Comparison of ENCODE assay signal across 21 mouse cellular contexts in genomic region chr1:187505368-187505767, GRCm38 (mm10).
DNase-seq lines count a peak whose midpoint lies in the region; ATAC-seq and TF ChIP-seq lines count a peak whose summit lies in the region.
"Had no signal": no experiment of that assay in that cellular context is flagged by ENCODE, and none has a peak within 500 bp of the region (broad histone marks: within the 10 kb centered on the region; RNA-seq: fewer than 3 reads in every experiment).

No protein-coding gene starts in this region.

- 43% methylated on average over 9 of the region's 9 CpGs for WGBS in kidney, postnatal 0 days
- WGBS in kidney, embryonic 15.5 days = 35% methylated on average over 9 of the region's 9 CpGs
- 46% methylated on average over 9 of the region's 9 CpGs for WGBS in embryonic facial prominence, embryonic 10.5 days
- WGBS in forebrain, embryonic 12.5 days = 65% methylated on average over 9 of the region's 9 CpGs

- H3K4me3 ChIP-seq in kidney, postnatal 0 days (replicated peaks; ENCODE audit: low read depth, low read length) = no peak overlapping the region
- H3K4me3 ChIP-seq in kidney, embryonic 15.5 days (replicated peaks) = no peak overlapping the region
- H3K4me3 ChIP-seq in embryonic facial prominence, embryonic 10.5 days = no peak overlapping the region
- no peak overlapping the region for H3K4me3 ChIP-seq in forebrain, embryonic 12.5 days (replicated peaks)
- H3K4me3 ChIP-seq: embryonic facial prominence, embryonic 15.5 days; erythroblast, embryonic 14.5 days; forebrain, embryonic 10.5 days; forebrain, embryonic 15.5 days; heart, embryonic 13.5 days; hindbrain, embryonic 12.5 days had no signal

- H3K4me1 ChIP-seq in kidney, postnatal 0 days (replicated peaks; ENCODE audit: insufficient read depth, low read length) = no peaks in the 10 kb centered on the region
- H3K4me1 ChIP-seq in kidney, embryonic 15.5 days = 0 out of 2 replicates have a peak, but pooled peaks cover 3% of the 10 kb centered on the region
- H3K4me1 ChIP-seq in embryonic facial prominence, embryonic 10.5 days = peaks cover 13% of the 10 kb centered on the region
- no peaks in the 10 kb centered on the region for H3K4me1 ChIP-seq in forebrain, embryonic 12.5 days
- H3K4me1 ChIP-seq: embryonic facial prominence, embryonic 15.5 days; forebrain, embryonic 15.5 days had no signal

- no peak overlapping the region for H3K27ac ChIP-seq in kidney, postnatal 0 days
- H3K27ac ChIP-seq in kidney, embryonic 15.5 days = no peak overlapping the region
- H3K27ac ChIP-seq in embryonic facial prominence, embryonic 10.5 days (replicated peaks) = no peak overlapping the region
- no peak overlapping the region for H3K27ac ChIP-seq in forebrain, embryonic 12.5 days
- H3K27ac ChIP-seq: embryonic facial prominence, embryonic 15.5 days; forebrain, embryonic 10.5 days; forebrain, embryonic 15.5 days; heart, embryonic 13.5 days; hindbrain, embryonic 12.5 days; hindbrain, postnatal 0 days had no signal

- H3K27me3 ChIP-seq in kidney, postnatal 0 days (ENCODE audit: insufficient read depth, low read length) = no peaks in the 10 kb centered on the region
- no peaks in the 10 kb centered on the region for H3K27me3 ChIP-seq in kidney, embryonic 15.5 days
- no peaks in the 10 kb centered on the region for H3K27me3 ChIP-seq in embryonic facial prominence, embryonic 10.5 days (replicated peaks; ENCODE audit: low read depth, poor library complexity, severe bottlenecking)
- no peaks in the 10 kb centered on the region for H3K27me3 ChIP-seq in forebrain, embryonic 12.5 days
- H3K27me3 ChIP-seq: embryonic facial prominence, embryonic 15.5 days; forebrain, embryonic 15.5 days; heart, embryonic 13.5 days; hindbrain, embryonic 12.5 days had no signal

- H3K9ac ChIP-seq in kidney, postnatal 0 days (ENCODE audit: low read depth, low read length) = no peak overlapping the region
- no peak overlapping the region for H3K9ac ChIP-seq in kidney, embryonic 15.5 days
- no peak overlapping the region for H3K9ac ChIP-seq in forebrain, embryonic 12.5 days
- H3K9ac ChIP-seq: embryonic facial prominence, embryonic 15.5 days; forebrain, embryonic 15.5 days; heart, embryonic 13.5 days; hindbrain, embryonic 12.5 days had no signal

- H3K36me3 ChIP-seq in kidney, postnatal 0 days (ENCODE audit: insufficient read depth, low read length) = no peaks in the 10 kb centered on the region
- no peaks in the 10 kb centered on the region for H3K36me3 ChIP-seq in kidney, embryonic 15.5 days
- no peaks in the 10 kb centered on the region for H3K36me3 ChIP-seq in embryonic facial prominence, embryonic 10.5 days (replicated peaks)
- no peaks in the 10 kb centered on the region for H3K36me3 ChIP-seq in forebrain, embryonic 12.5 days (replicated peaks)
- H3K36me3 ChIP-seq: embryonic facial prominence, embryonic 15.5 days; forebrain, embryonic 10.5 days; forebrain, embryonic 15.5 days; heart, embryonic 13.5 days; hindbrain, embryonic 12.5 days had no signal

- H3K9me3 ChIP-seq in kidney, postnatal 0 days (replicated peaks; ENCODE audit: low read length) = no peaks in the 10 kb centered on the region
- H3K9me3 ChIP-seq in kidney, embryonic 15.5 days (replicated peaks) = no peaks in the 10 kb centered on the region
- no peaks in the 10 kb centered on the region for H3K9me3 ChIP-seq in embryonic facial prominence, embryonic 10.5 days
- H3K9me3 ChIP-seq in forebrain, embryonic 12.5 days = no peaks in the 10 kb centered on the region
- H3K9me3 ChIP-seq: embryonic facial prominence, embryonic 15.5 days; forebrain, embryonic 10.5 days; forebrain, embryonic 15.5 days; heart, embryonic 13.5 days; hindbrain, embryonic 12.5 days had no signal

- TF ChIP-seq POLR2A in brain, embryonic 14.5 days (IDR thresholded peaks at IDR 0.05; ENCODE audit: borderline replicate concordance, extremely low read depth, insufficient read depth, insufficient read length, poor library complexity, severe bottlenecking) = no peak

- no peak for ATAC-seq in kidney, postnatal 0 days (replicated peaks; ENCODE audit: low FRiP score, low read depth)
- no peak for ATAC-seq in kidney, embryonic 15.5 days (replicated peaks; ENCODE audit: low FRiP score)
- ATAC-seq in forebrain, embryonic 12.5 days (ENCODE audit: low FRiP score) = no peak
- ATAC-seq: forebrain, embryonic 15.5 days; hindbrain, postnatal 0 days had no signal

- TF ChIP-seq CTCF in kidney, postnatal 0 days (IDR thresholded peaks at IDR 0.05; ENCODE audit: low read depth) = no peak
- no peak for TF ChIP-seq CTCF in brain, embryonic 14.5 days (IDR thresholded peaks at IDR 0.05; ENCODE audit: borderline replicate concordance, extremely low read depth, insufficient read depth, insufficient read length)

- H3K4me2 ChIP-seq in kidney, postnatal 0 days (ENCODE audit: low read length) = no peak overlapping the region
- no peak overlapping the region for H3K4me2 ChIP-seq in kidney, embryonic 15.5 days
- H3K4me2 ChIP-seq in forebrain, embryonic 12.5 days = no peak overlapping the region
- H3K4me2 ChIP-seq: embryonic facial prominence, embryonic 15.5 days; forebrain, embryonic 15.5 days; heart, embryonic 13.5 days; hindbrain, embryonic 12.5 days had no signal

- peak; percentile 10 for DNase-seq in kidney, postnatal 0 days (ENCODE audit: low spot score)
- DNase-seq in brain, embryonic 14.5 days (ENCODE audit: low read depth) = peak; percentile 7
- peak; percentile 15 for DNase-seq in embryo, embryonic 10 days (ENCODE audit: low spot score)
- DNase-seq in embryonic facial prominence, embryonic 10.5 days (ENCODE audit: low spot score) = peak; percentile 9
- no peak for DNase-seq in spleen, postnatal 10 days (ENCODE audit: low spot score in 2 of 2)
- no peak for DNase-seq in adrenal gland, postnatal 25 days
- DNase-seq: adrenal gland, adult 8-10 months; cerebellum, adult 18-20 months; cerebellum, adult 9-11 months; cerebellum, postnatal 36 days; gastrocnemius, postnatal 10 days; heart, postnatal 36 days had no signal

Comparison
In these comparisons a context has a peak if more than half of its experiments do, and no peak if none do; other contexts are left out.
1. DNase-seq: peak in kidney, postnatal 0 days (single experiment), brain, embryonic 14.5 days (single experiment), embryo, embryonic 10 days (single experiment) and embryonic facial prominence, embryonic 10.5 days (single experiment); none in spleen, postnatal 10 days (0 of 2) and adrenal gland, postnatal 25 days (single experiment).